Mouse (Mus musculus): ENCODE measurements around the gene Tmem163. TPM values are rescaled to one million over a fixed set of nuclear protein-coding genes. Genes with fewer than 3 reads are reported as not detected.

Gene Tmem163
- polyA plus RNA-seq, 1 experiment from 2014 or later, result not detected

DNA sequence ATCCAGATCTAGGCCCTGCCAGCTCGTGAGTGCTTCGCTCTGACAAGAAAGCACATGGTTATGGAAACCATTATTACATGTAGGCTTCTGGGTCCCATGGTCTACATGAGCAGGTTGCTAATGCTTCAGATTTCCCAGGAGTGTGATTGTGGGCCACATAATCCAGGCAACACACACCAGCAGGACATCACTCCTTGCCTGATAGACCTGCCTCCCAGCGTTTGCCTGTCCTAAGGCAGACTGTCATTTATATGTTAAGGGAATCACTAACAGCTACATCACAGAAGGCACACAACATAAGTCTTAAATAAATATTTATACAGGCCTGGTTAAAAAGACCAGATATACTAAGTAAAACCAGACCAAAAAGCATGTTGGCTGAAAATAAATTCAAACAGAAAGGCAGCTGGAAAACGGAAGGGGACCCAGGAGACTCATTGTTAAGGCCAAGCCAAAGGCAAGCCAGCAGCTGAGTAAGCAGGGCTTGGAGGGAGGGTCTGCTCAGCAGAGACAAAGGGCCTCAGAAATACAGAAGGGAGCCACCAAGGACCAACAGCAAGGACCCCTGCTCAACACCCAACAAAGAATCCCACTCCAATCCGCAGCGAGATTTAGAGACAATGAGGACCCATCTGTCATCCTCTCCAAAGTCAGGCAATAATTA, 123.4 kb downstream of the Tmem163 start:
- WGBS (ENCODE audit: missing documents), result 91% methylated on average over 6 of the region's 6 CpGs
- Histone ChIP-seq H3K4me3 (ENCODE audit: inconsistent target) (no peak overlapping the region), H3K27ac (no peak overlapping the region), H3K36me3 (ENCODE audit: inconsistent target) (no peaks in the 10 kb centered on the region), H3K79me2 (ENCODE audit: inconsistent target) (no peaks in the 10 kb centered on the region)

GRCm38 (mm10) chr1:127548078-127548477, 131.3 kb downstream of the Tmem163 start:
- H3K27ac ChIP-seq, result no peak overlapping the region
- no peaks in the 10 kb centered on the region for H3K79me2 ChIP-seq (ENCODE audit: inconsistent target)
- no peaks in the 10 kb centered on the region for H3K36me3 ChIP-seq (ENCODE audit: inconsistent target)
- WGBS (ENCODE audit: missing documents), result 89% methylated on average over 4 of the region's 4 CpGs
- no peak overlapping the region for H3K4me3 ChIP-seq (ENCODE audit: inconsistent target)

DNA sequence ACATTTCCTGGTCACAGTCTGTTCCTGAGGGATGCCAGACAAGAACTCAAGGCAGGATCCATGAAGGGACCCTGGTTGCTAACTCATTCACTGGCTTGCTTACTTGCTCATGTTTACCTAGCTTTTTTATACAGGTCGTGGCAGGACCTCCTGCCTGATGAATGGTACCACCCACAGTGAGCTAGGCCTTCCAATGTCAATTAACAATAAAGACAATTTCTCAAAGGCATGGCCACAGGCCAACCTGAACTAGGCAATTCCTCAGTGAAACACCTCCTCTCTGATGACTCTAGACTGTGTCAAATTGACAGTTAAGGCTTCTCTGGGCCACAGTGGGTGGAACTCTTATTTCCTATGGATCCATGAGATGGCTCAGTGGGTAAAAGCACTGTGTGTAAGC, 136.6 kb downstream of the Tmem163 start:
- H3K36me3 ChIP-seq (ENCODE audit: inconsistent target), result no peaks in the 10 kb centered on the region
- no peaks in the 10 kb centered on the region for H3K79me2 ChIP-seq (ENCODE audit: inconsistent target)
- WGBS (ENCODE audit: missing documents), result 75% methylated on average over 1 of the region's 1 CpGs
- no peak overlapping the region for H3K27ac ChIP-seq
- H3K4me3 ChIP-seq (ENCODE audit: inconsistent target), result no peak overlapping the region

DNA sequence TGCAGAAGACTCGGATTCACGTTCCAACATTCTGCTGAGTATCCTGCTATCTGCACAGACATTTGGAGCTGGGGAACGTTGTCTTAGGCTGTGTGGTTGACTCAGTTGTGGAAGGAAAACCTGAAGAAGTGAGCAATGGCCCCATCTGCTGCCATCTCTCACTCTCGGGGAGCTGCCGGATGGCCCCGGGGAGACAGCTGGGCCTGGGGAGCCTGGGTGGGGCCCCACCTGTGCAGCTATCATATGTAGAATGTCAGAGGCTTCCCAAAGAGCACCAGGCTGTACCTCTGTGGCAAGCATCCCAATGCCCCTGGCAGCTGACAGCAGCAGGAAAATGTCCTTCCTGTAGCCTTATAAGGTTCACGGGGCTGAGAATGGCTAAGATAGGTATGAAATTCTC, 137.4 kb downstream of the Tmem163 start:
- 89% methylated on average over 7 of the region's 7 CpGs for WGBS (ENCODE audit: missing documents)
- Histone ChIP-seq H3K4me3 (ENCODE audit: inconsistent target) (no peak overlapping the region), H3K27ac (no peak overlapping the region), H3K36me3 (ENCODE audit: inconsistent target) (no peaks in the 10 kb centered on the region), H3K79me2 (ENCODE audit: inconsistent target) (no peaks in the 10 kb centered on the region)

GRCm38 (mm10) chr1:127541522-127541921, 137.8 kb downstream of the Tmem163 start:
- no peak overlapping the region for H3K27ac ChIP-seq
- H3K4me3 ChIP-seq (ENCODE audit: inconsistent target), result no peak overlapping the region
- H3K36me3 ChIP-seq (ENCODE audit: inconsistent target), result no peaks in the 10 kb centered on the region
- WGBS (ENCODE audit: missing documents), result 90% methylated on average over 4 of the region's 4 CpGs
- H3K79me2 ChIP-seq (ENCODE audit: inconsistent target), result no peaks in the 10 kb centered on the region

DNA sequence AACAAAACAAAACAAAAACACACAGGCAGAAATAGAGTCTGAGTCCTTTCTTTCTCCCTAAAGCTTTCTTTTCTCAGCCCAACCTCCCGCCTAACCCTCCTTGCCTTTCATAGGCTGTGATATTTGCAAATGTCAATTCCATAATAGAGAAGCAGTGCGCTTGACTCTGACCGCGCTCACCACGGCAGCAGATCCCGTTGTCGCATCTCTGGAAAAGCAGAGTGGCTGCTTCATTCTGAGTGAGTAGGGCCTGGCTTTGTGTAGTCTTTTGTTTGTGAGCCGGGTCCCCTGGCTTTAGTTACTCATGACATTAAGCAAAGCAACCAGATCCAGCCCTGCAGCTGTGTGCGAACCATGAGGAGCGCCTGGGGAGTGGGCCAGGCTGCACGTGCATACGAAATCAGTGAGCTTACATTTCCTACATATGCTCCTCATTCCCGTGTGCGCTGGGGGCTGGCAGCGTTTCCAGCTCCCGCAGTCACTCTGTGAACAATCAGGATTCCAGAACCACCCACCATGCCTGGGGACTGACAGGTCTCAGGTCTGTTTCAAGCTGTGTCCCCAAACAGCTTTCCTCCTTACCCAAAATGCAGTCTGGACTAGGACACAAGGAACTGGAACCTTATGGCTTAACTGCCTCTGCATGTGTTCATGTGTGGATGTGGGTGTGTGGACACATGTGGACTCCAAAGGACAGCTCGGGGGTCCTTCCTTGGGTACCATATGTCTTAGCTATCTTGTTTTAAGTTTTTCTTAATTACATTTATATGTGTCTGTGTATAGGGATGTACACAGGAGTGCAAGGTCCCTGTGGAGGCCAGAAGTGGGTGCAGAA, 141.9 kb downstream of the Tmem163 start:
- 69% methylated on average over 17 of the region's 17 CpGs for WGBS (ENCODE audit: missing documents)

DNA sequence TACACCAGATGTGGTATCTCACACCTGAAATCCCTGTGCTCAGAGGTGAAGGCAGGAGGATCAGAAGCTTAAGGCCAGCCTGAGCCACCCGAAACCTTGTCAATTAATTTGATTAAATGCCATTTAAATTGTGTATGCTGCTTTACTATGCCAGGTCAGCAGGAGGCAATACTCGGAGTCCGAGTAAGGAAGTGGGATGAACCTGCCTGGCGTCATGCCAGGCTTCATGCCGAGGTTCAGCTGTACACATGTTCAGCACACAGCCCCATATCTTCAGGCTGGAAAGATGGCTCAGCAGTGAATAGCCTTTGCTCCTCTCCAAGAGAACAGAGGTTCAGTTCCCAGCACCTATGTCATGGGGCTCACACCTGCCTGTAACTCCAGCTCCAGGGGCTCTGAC, 142.9 kb downstream of the Tmem163 start:
- H3K4me3 ChIP-seq (ENCODE audit: inconsistent target), result no peak overlapping the region
- 75% methylated on average over 5 of the region's 5 CpGs for WGBS (ENCODE audit: missing documents)

More for the DNA sequence above, 141.9 kb downstream of the Tmem163 start:
- Histone ChIP-seq H3K36me3 (ENCODE audit: inconsistent target) (no peaks in the 10 kb centered on the region), H3K4me3 (ENCODE audit: inconsistent target) (no peak overlapping the region), H3K27ac (no peak overlapping the region), H3K79me2 (ENCODE audit: inconsistent target) (no peaks in the 10 kb centered on the region)

DNA sequence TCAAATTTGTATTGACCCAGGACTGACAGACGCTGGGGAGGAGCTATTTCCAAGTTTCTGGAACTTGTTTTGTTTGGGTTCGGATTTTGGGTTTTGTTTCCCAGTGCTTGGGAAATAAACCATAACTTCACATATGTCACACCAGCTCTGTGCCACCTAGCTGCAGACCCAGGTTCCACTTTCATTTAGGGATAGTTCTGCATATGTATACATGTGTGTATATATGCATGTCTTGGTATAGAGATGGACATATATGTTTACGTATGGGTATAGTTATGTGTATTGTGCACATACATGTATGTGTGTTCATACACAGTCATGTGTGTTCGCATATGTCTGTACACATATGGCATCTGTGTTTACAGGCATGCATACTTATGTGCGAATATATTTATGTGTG, 147.6 kb downstream of the Tmem163 start:
- H3K27ac ChIP-seq, result no peak overlapping the region
- no peak overlapping the region for H3K4me3 ChIP-seq (ENCODE audit: inconsistent target)
- no peaks in the 10 kb centered on the region for H3K36me3 ChIP-seq (ENCODE audit: inconsistent target)
- H3K79me2 ChIP-seq (ENCODE audit: inconsistent target), result no peaks in the 10 kb centered on the region
- WGBS (ENCODE audit: missing documents), result 86% methylated on average over 5 of the region's 5 CpGs

More for the DNA sequence above, 142.9 kb downstream of the Tmem163 start:
- Histone ChIP-seq H3K27ac (no peak overlapping the region), H3K36me3 (ENCODE audit: inconsistent target) (no peaks in the 10 kb centered on the region), H3K79me2 (ENCODE audit: inconsistent target) (no peaks in the 10 kb centered on the region)

DNA sequence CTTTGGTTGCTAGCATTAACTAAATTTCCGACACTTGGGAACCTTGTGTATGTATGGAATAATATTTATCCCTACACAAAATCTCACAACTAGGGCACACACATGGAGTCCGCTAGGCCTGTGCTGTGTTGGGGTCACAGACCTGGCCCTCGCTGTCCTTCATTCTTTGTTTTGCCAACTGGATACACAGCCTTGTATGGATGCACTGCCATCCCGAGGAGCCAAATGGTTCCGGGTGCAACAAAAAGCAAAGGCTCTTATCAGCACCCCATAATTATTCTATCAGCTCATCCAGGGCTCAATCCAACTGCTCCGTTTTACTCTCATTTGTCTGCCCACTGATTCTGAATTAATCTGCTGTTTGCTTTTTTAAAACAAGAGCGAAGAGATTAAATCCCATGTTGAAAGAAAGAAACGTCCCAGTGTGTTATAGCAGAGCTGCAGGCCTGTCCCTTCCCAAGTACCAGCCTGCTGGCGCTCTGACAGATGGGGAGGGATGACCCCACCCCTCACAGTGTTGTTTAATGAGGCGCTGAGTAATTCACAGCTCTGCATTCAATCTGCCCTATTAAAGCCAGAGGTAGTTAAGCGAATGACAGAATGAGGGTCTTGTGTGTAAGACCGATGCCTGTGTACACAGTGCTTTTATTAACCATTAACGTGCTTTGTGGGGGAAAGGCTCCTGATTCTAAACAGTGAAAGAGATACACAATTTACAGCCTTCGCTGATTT, 148.3 kb downstream of the Tmem163 start:
- WGBS (ENCODE audit: missing documents), result 88% methylated on average over 14 of the region's 14 CpGs
- Histone ChIP-seq H3K36me3 (ENCODE audit: inconsistent target) (no peaks in the 10 kb centered on the region), H3K79me2 (ENCODE audit: inconsistent target) (no peaks in the 10 kb centered on the region), H3K27ac (no peak overlapping the region), H3K4me3 (ENCODE audit: inconsistent target) (no peak overlapping the region)

GRCm38 (mm10) chr1:127523364-127523763, 156.0 kb downstream of the Tmem163 start:
- Histone ChIP-seq H3K4me3 (ENCODE audit: inconsistent target) (no peak overlapping the region), H3K79me2 (ENCODE audit: inconsistent target) (no peaks in the 10 kb centered on the region), H3K36me3 (ENCODE audit: inconsistent target) (no peaks in the 10 kb centered on the region), H3K27ac (no peak overlapping the region)
- 92% methylated on average over 8 of the region's 8 CpGs for WGBS (ENCODE audit: missing documents)

DNA sequence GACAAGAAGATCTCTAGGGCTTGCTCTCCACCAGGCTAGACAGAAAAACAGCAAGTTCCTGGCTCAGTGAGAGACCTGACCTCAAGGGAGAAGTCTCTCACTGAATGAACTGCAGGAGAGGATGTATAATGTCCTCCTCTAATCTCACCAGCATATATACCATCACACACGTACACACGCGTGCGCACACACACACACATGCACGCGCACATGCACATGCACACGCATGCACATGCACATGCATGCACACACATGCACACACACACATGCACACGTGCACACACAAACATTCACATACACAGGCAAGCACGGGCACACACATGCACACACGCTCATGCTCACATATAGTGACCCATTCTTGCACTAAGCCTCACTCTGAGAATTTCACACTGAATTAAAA, 164.5 kb downstream of the Tmem163 start:
- Histone ChIP-seq H3K27ac (no peak overlapping the region), H3K4me3 (ENCODE audit: inconsistent target) (no peak overlapping the region), H3K36me3 (ENCODE audit: inconsistent target) (no peaks in the 10 kb centered on the region), H3K79me2 (ENCODE audit: inconsistent target) (no peaks in the 10 kb centered on the region)
- WGBS (ENCODE audit: missing documents), result 97% methylated on average over 10 of the region's 10 CpGs

GRCm38 (mm10) chr1:127514479-127514878, 164.9 kb downstream of the Tmem163 start:
- H3K27ac ChIP-seq, result no peak overlapping the region
- 19% methylated on average over 3 of the region's 3 CpGs for WGBS (ENCODE audit: missing documents)
- no peaks in the 10 kb centered on the region for H3K36me3 ChIP-seq (ENCODE audit: inconsistent target)
- H3K79me2 ChIP-seq (ENCODE audit: inconsistent target), result no peaks in the 10 kb centered on the region
- H3K4me3 ChIP-seq (ENCODE audit: inconsistent target), result no peak overlapping the region

DNA sequence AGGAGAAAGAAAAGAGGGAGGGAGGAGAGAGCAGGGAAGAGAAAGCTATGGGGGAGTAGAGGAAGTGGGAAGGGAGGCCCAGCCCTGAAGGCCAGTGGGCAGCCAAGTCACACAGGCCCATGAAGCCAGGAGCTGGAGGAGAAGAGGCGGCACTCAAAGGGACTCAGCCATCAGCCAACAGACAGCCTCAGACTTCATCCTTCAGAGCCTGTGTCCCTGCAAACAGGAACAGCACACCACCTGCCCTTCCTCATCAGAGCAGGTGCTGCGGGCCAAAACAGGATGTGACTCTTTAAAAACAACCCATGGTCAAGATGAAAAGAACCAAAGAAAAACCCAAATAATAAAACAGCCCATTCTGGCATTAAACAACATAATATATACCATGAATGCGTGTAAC, 165.7 kb downstream of the Tmem163 start:
- H3K36me3 ChIP-seq (ENCODE audit: inconsistent target), result no peaks in the 10 kb centered on the region
- WGBS (ENCODE audit: missing documents), result 54% methylated on average over 3 of the region's 3 CpGs
- H3K79me2 ChIP-seq (ENCODE audit: inconsistent target), result no peaks in the 10 kb centered on the region
- H3K4me3 ChIP-seq (ENCODE audit: inconsistent target), result no peak overlapping the region
- no peak overlapping the region for H3K27ac ChIP-seq

DNA sequence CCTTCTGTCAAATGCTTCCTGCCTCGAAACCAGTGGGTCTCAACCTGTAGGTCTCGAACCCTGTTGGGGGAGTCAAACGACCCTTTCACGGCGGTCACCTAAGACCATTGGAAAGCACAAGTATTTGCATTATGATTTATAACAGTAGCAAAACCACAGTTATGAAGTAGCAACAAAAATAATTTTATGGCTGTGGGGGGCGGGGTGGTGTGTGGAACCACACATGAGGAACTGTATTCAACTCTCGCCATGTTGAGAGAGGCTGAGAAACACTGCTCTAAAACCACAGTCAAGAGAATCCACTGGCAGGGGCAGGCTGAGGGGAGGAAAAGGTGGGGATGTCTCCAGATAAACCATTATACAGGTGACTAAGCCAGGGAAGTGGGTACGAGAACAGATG, 166.2 kb downstream of the Tmem163 start:
- H3K27ac ChIP-seq, result no peak overlapping the region
- no peaks in the 10 kb centered on the region for H3K36me3 ChIP-seq (ENCODE audit: inconsistent target)
- H3K79me2 ChIP-seq (ENCODE audit: inconsistent target), result no peaks in the 10 kb centered on the region
- no peak overlapping the region for H3K4me3 ChIP-seq (ENCODE audit: inconsistent target)
- WGBS (ENCODE audit: missing documents), result 24% methylated on average over 8 of the region's 8 CpGs

- Histone ChIP-seq H3K4me3 (ENCODE audit: inconsistent target) (no peak overlapping the region), H3K36me3 (ENCODE audit: inconsistent target) (no peaks in the 10 kb centered on the region), H3K27ac (no peak overlapping the region), H3K79me2 (ENCODE audit: inconsistent target) (no peaks in the 10 kb centered on the region)
- WGBS (ENCODE audit: missing documents), result 9% methylated on average over 5 of the region's 6 CpGs
Measured at GRCm38 (mm10) chr1:127512709-127513108, 166.6 kb downstream of the Tmem163 start.
